Mouse (Mus musculus) embryo, embryonic 10 days (tissue): Measurements from ENCODE around the gene Spp2.
A peak's percentile ranks its signal among the peaks of the same experiment; 100 is the strongest.
"Not testable (repeated sequence)": the region's sequence is repeated elsewhere in the genome, so short reads cannot be mapped to it uniquely, and the experiment has no call there.

Experiments
- DNase-seq: peaks from one replicate; pipeline ENCODE4 v3.0.0-alpha.2; 2015; ENCODE audit warnings: low spot score

The Spp2 gene

GRCm38 (mm10) chr1:88434057-88434456 lies 27.3 kb downstream of the Spp2 start:
- DNase-seq: peak; percentile 34

GRCm38 (mm10) chr1:88437206-88438126 lies 30.7 kb downstream of the Spp2 start:
- DNase-seq: no peak

GRCm38 (mm10) chr1:88443383-88443782 lies 36.6 kb downstream of the Spp2 start:
- no peak for DNase-seq

- DNase-seq: peak; percentile 62
Observed at GRCm38 (mm10) chr1:88445400-88445799, 38.6 kb downstream of the Spp2 start.

GRCm38 (mm10) chr1:88446270-88447030 lies 39.7 kb downstream of the Spp2 start:
- no peak for DNase-seq

- peak; percentile 68 for DNase-seq
Observed at GRCm38 (mm10) chr1:88447483-88447882, 40.7 kb downstream of the Spp2 start.

- not testable (repeated sequence) for DNase-seq
Observed at GRCm38 (mm10) chr1:88448094-88448493, 41.3 kb downstream of the Spp2 start.

- no peak for DNase-seq
Observed at GRCm38 (mm10) chr1:88449741-88450140, 43.0 kb downstream of the Spp2 start.

- DNase-seq: no peak
Observed at GRCm38 (mm10) chr1:88450668-88451067, 43.9 kb downstream of the Spp2 start.

GRCm38 (mm10) chr1:88452198-88452597 lies 45.4 kb downstream of the Spp2 start:
- no peak for DNase-seq

- no peak for DNase-seq
Observed at GRCm38 (mm10) chr1:88454703-88455102, 47.9 kb downstream of the Spp2 start.

- no peak for DNase-seq
Observed at GRCm38 (mm10) chr1:88455761-88456160, 49.0 kb downstream of the Spp2 start.

- peak; percentile 91 for DNase-seq
Observed at GRCm38 (mm10) chr1:88456451-88457072, 49.8 kb downstream of the Spp2 start.

- no peak for DNase-seq
Observed at GRCm38 (mm10) chr1:88459196-88459595, 52.4 kb downstream of the Spp2 start.

GRCm38 (mm10) chr1:88459655-88460054 lies 52.9 kb downstream of the Spp2 start:
- DNase-seq: no peak

- no peak for DNase-seq
Observed at GRCm38 (mm10) chr1:88461096-88461495, 54.3 kb downstream of the Spp2 start.

GRCm38 (mm10) chr1:88462484-88462883 lies 55.7 kb downstream of the Spp2 start:
- no peak for DNase-seq

GRCm38 (mm10) chr1:88463241-88463640 lies 56.5 kb downstream of the Spp2 start:
- no peak for DNase-seq

- no peak for DNase-seq
Observed at GRCm38 (mm10) chr1:88464109-88464905, 57.5 kb downstream of the Spp2 start.

GRCm38 (mm10) chr1:88465722-88466121 lies 59.0 kb downstream of the Spp2 start:
- peak; percentile 59 for DNase-seq

- no peak for DNase-seq
Observed at GRCm38 (mm10) chr1:88466325-88467064, 59.7 kb downstream of the Spp2 start.
